Mouse (Mus musculus) lung, adult 2 months (tissue): ENCODE results near the gene Cdk14.

Experiments
- CTCF ChIP-seq: fragments of 200-500 bp; IDR thresholded peaks from 2 replicates; pipeline ENCODE4 v1.5.1; 2011; ENCODE audit warnings: mild to moderate bottlenecking, low read length, control low read depth; ENCODE audit not compliant: insufficient read depth
- POLR2A ChIP-seq: fragments of 200-500 bp; IDR thresholded peaks from 2 replicates; pipeline ENCODE4 v1.6.1; 2011; ENCODE audit warnings: low read depth, mild to moderate bottlenecking, control low read depth, low read length, borderline replicate concordance; ENCODE audit errors: extremely low read depth

DNA sequence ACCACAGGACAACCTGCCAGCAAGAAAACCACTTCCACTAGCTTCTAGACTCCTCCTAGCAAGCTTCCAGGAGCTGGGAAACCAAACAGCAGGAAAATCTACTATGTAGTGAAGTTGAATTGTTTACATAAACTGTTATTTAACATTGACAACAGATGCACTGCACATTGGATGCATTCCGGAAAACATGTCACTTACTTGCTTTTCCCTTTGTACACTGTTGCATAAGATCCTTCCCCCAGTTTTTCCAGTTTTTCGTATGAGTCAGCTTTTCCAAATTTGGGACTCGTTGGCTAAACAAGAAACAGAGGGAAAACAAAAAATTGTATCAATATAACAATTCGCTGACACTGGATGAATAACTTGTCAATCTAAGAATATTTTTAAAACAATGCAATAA is 193.1 kb downstream of the Cdk14 start:
- no peak for TF ChIP-seq CTCF
- TF ChIP-seq POLR2A: no peak
